Mouse (Mus musculus): ENCODE data around the gene Gpr33. TPM values are rescaled to one million over a fixed set of nuclear protein-coding genes. Genes with fewer than 3 reads are reported as not detected.

Gene Gpr33
- polyA plus RNA-seq, 1 experiment from 2014 or later, result not detected

GRCm38 (mm10) chr12:52014494-52015029, 13.3 kb downstream of the Gpr33 start:
- 60% methylated on average over 7 of the region's 7 CpGs for WGBS
- TF ChIP-seq CTCF (IDR thresholded peaks at IDR 0.05; ENCODE audit: low read depth), result no peak
- ATAC-seq (replicated peaks; ENCODE audit: low FRiP score, low read depth), result no peak
- Histone ChIP-seq H3K4me3 (replicated peaks; ENCODE audit: low read depth, low read length) (no peak overlapping the region), H3K36me3 (ENCODE audit: insufficient read depth, low read length) (no peaks in the 10 kb centered on the region), H3K9ac (ENCODE audit: low read depth, low read length) (no peak overlapping the region), H3K27me3 (ENCODE audit: insufficient read depth, low read length) (no peaks in the 10 kb centered on the region), H3K27ac (no peak overlapping the region), H3K4me1 (replicated peaks; ENCODE audit: insufficient read depth, low read length) (0 out of 2 replicates have a peak, but pooled peaks cover 4% of the 10 kb centered on the region), H3K9me3 (replicated peaks; ENCODE audit: low read length) (no peaks in the 10 kb centered on the region), H3K4me2 (ENCODE audit: low read length) (no peak overlapping the region)
- DNase-seq (ENCODE audit: low spot score), result peak; percentile 46

- no peak overlapping the region for H3K27ac ChIP-seq
- no peak overlapping the region for H3K4me2 ChIP-seq (ENCODE audit: low read length)
- ATAC-seq (replicated peaks; ENCODE audit: low FRiP score, low read depth) (no peak), DNase-seq (ENCODE audit: low spot score) (no peak)
- no peak overlapping the region for H3K4me3 ChIP-seq (replicated peaks; ENCODE audit: low read depth, low read length)
- no peaks in the 10 kb centered on the region for H3K9me3 ChIP-seq (replicated peaks; ENCODE audit: low read length)
- no peak for TF ChIP-seq CTCF (IDR thresholded peaks at IDR 0.05; ENCODE audit: low read depth)
- H3K9ac ChIP-seq (ENCODE audit: low read depth, low read length), result no peak overlapping the region
- 79% methylated on average over 11 of the region's 11 CpGs for WGBS
- H3K36me3 ChIP-seq (ENCODE audit: insufficient read depth, low read length), result no peaks in the 10 kb centered on the region
- H3K27me3 ChIP-seq (ENCODE audit: insufficient read depth, low read length), result no peaks in the 10 kb centered on the region
- H3K4me1 ChIP-seq (replicated peaks; ENCODE audit: insufficient read depth, low read length), result 0 out of 2 replicates have a peak, but pooled peaks cover 4% of the 10 kb centered on the region
These were observed 13.8 kb downstream of the Gpr33 start for GRCm38 (mm10) chr12:52014044-52014443.

- H3K4me1 ChIP-seq (replicated peaks; ENCODE audit: insufficient read depth, low read length), result 0 out of 2 replicates have a peak, but pooled peaks cover 4% of the 10 kb centered on the region
- no peak overlapping the region for H3K4me3 ChIP-seq (replicated peaks; ENCODE audit: low read depth, low read length)
- TF ChIP-seq CTCF (IDR thresholded peaks at IDR 0.05; ENCODE audit: low read depth), result no peak
- 0 out of 2 replicates have a peak overlapping the region, but pooled peaks have one; percentile 8 for H3K9ac ChIP-seq (ENCODE audit: low read depth, low read length)
- H3K27me3 ChIP-seq (ENCODE audit: insufficient read depth, low read length), result no peaks in the 10 kb centered on the region
- no peaks in the 10 kb centered on the region for H3K9me3 ChIP-seq (replicated peaks; ENCODE audit: low read length)
- H3K27ac ChIP-seq, result no peak overlapping the region
- H3K36me3 ChIP-seq (ENCODE audit: insufficient read depth, low read length), result no peaks in the 10 kb centered on the region
- 14% methylated on average over 9 of the region's 9 CpGs for WGBS
- H3K4me2 ChIP-seq (ENCODE audit: low read length), result no peak overlapping the region
- ATAC-seq (replicated peaks; ENCODE audit: low FRiP score, low read depth) (no peak), DNase-seq (ENCODE audit: low spot score) (peak; percentile 48)
These were observed 14.6 kb downstream of the Gpr33 start for GRCm38 (mm10) chr12:52013274-52013673.

- H3K9me3 ChIP-seq (replicated peaks; ENCODE audit: low read length), result no peaks in the 10 kb centered on the region
- no peaks in the 10 kb centered on the region for H3K36me3 ChIP-seq (ENCODE audit: insufficient read depth, low read length)
- no peak overlapping the region for H3K4me2 ChIP-seq (ENCODE audit: low read length)
- no peak overlapping the region for H3K27ac ChIP-seq
- H3K4me1 ChIP-seq (replicated peaks; ENCODE audit: insufficient read depth, low read length), result 0 out of 2 replicates have a peak, but pooled peaks cover 4% of the 10 kb centered on the region
- H3K4me3 ChIP-seq (replicated peaks; ENCODE audit: low read depth, low read length), result no peak overlapping the region
- H3K9ac ChIP-seq (ENCODE audit: low read depth, low read length), result no peak overlapping the region
- 73% methylated on average over 8 of the region's 8 CpGs for WGBS
- no peak for ATAC-seq (replicated peaks; ENCODE audit: low FRiP score, low read depth)
- no peaks in the 10 kb centered on the region for H3K27me3 ChIP-seq (ENCODE audit: insufficient read depth, low read length)
- no peak for DNase-seq (ENCODE audit: low spot score)
- TF ChIP-seq CTCF (IDR thresholded peaks at IDR 0.05; ENCODE audit: low read depth), result no peak
These were observed 15.7 kb downstream of the Gpr33 start for GRCm38 (mm10) chr12:52012159-52012558.

- TF ChIP-seq CTCF (IDR thresholded peaks at IDR 0.05; ENCODE audit: low read depth), result peak; percentile 77
- peak; percentile 76 for DNase-seq (ENCODE audit: low spot score)
- 0 out of 2 replicates have a peak, but pooled peaks cover 4% of the 10 kb centered on the region for H3K4me1 ChIP-seq (replicated peaks; ENCODE audit: insufficient read depth, low read length)
- no peak overlapping the region for H3K9ac ChIP-seq (ENCODE audit: low read depth, low read length)
- H3K27ac ChIP-seq, result no peak overlapping the region
- H3K4me2 ChIP-seq (ENCODE audit: low read length), result no peak overlapping the region
- H3K36me3 ChIP-seq (ENCODE audit: insufficient read depth, low read length), result no peaks in the 10 kb centered on the region
- no peaks in the 10 kb centered on the region for H3K27me3 ChIP-seq (ENCODE audit: insufficient read depth, low read length)
- no peak for ATAC-seq (replicated peaks; ENCODE audit: low FRiP score, low read depth)
- H3K4me3 ChIP-seq (replicated peaks; ENCODE audit: low read depth, low read length), result no peak overlapping the region
- WGBS, result 60% methylated on average over 2 of the region's 2 CpGs
- H3K9me3 ChIP-seq (replicated peaks; ENCODE audit: low read length), result no peaks in the 10 kb centered on the region
These were observed 17.3 kb downstream of the Gpr33 start for GRCm38 (mm10) chr12:52010630-52010961.

GRCm38 (mm10) chr12:52009928-52010629, 17.8 kb downstream of the Gpr33 start:
- no peak for TF ChIP-seq CTCF (IDR thresholded peaks at IDR 0.05; ENCODE audit: low read depth)
- H3K27ac ChIP-seq, result no peak overlapping the region
- no peak for ATAC-seq (replicated peaks; ENCODE audit: low FRiP score, low read depth)
- no peak overlapping the region for H3K4me3 ChIP-seq (replicated peaks; ENCODE audit: low read depth, low read length)
- no peak for DNase-seq (ENCODE audit: low spot score)
- no peaks in the 10 kb centered on the region for H3K36me3 ChIP-seq (ENCODE audit: insufficient read depth, low read length)
- no peaks in the 10 kb centered on the region for H3K9me3 ChIP-seq (replicated peaks; ENCODE audit: low read length)
- H3K9ac ChIP-seq (ENCODE audit: low read depth, low read length), result no peak overlapping the region
- H3K4me1 ChIP-seq (replicated peaks; ENCODE audit: insufficient read depth, low read length), result 0 out of 2 replicates have a peak, but pooled peaks cover 4% of the 10 kb centered on the region
- H3K27me3 ChIP-seq (ENCODE audit: insufficient read depth, low read length), result no peaks in the 10 kb centered on the region
- H3K4me2 ChIP-seq (ENCODE audit: low read length), result no peak overlapping the region
- WGBS, result 73% methylated on average over 15 of the region's 15 CpGs

All from kidney, postnatal 0 days (tissue).